Mouse (Mus musculus) kidney, adult 18-20 months (tissue): ENCODE results near the gene Gm17606.

Source experiments
- DNase-seq: peaks from one replicate; pipeline ENCODE4 v3.0.0; 2021

The Gm17606 gene

GRCm38 (mm10) chr14:54669381-54669780 is 28.6 kb downstream of the Gm17606 start:
- DNase-seq = peak; percentile 70

- DNase-seq = no peak
Measured at GRCm38 (mm10) chr14:54674317-54674716, 33.6 kb downstream of the Gm17606 start.

GRCm38 (mm10) chr14:54676290-54676689 is 35.5 kb downstream of the Gm17606 start:
- no peak for DNase-seq

GRCm38 (mm10) chr14:54678657-54679304 is 38.0 kb downstream of the Gm17606 start:
- DNase-seq = peak; percentile 30

GRCm38 (mm10) chr14:54682396-54682795 is 41.6 kb downstream of the Gm17606 start:
- no peak for DNase-seq

- DNase-seq = no peak
Measured at GRCm38 (mm10) chr14:54685471-54685870, 44.7 kb downstream of the Gm17606 start.

GRCm38 (mm10) chr14:54686063-54686521 is 45.3 kb downstream of the Gm17606 start, which contains the start of gene 1700123O20Rik:
1700123O20Rik (plus strand) TSS chr14:54686216.
- DNase-seq = no peak

GRCm38 (mm10) chr14:54686522-54687143 is 45.9 kb downstream of the Gm17606 start, which contains the start of gene Acin1:
Acin1 (minus strand) TSS chr14:54686931.
- DNase-seq = peak; percentile 100

- no peak for DNase-seq
Measured at GRCm38 (mm10) chr14:54687251-54687650, 46.5 kb downstream of the Gm17606 start.

GRCm38 (mm10) chr14:54695042-54695441 is 54.3 kb downstream of the Gm17606 start:
- no peak for DNase-seq

- no peak for DNase-seq
Measured at GRCm38 (mm10) chr14:54696752-54697151, 56.0 kb downstream of the Gm17606 start.
